Mouse (Mus musculus) natural killer cell, adult 2 months (primary cell): ENCODE data around the gene Prm3.
A peak's percentile ranks its signal among the peaks of the same experiment; 100 is the strongest.

Experiments used
- DNase-seq, 2 experiments: peaks; one replicate each; pipeline ENCODE4 v3.0.0; 2022; ENCODE audit warnings: low spot score in 2 of 2

The Prm3 gene

GRCm38 (mm10) chr16:10796034-10796433 is 5.3 kb upstream of the Prm3 start, which contains the start of gene Prm2:
Prm2 (minus strand) TSS chr16:10796134.
- no peak for DNase-seq

DNA sequence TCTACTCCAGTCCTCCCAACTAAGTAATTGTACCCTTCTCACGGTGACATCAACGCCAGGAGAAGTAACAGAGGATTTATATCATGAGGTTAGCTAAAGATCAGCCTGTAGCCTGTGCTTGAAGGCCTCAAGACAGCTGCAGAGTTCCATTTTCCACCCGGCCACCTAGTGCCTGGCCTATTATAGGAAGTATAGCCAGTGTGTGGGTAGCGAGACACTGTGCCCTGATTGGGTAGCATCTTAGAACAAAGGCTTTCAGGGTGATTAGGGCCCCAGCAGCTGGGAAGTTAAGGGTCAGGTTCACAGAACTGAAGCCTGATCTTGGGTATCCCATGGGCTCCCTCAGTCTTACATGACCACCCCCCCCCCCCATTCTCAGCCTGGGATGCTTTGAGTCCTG is 1.8 kb downstream of the Prm3 start:
- DNase-seq = no peak

- DNase-seq = no peak
These were observed 2.4 kb downstream of the Prm3 start, which contains the start of gene Tnp2 for GRCm38 (mm10) chr16:10788271-10788670. Tnp2 (minus strand) TSS chr16:10788660.

- DNase-seq = no peak
These were observed 3.1 kb downstream of the Prm3 start for GRCm38 (mm10) chr16:10787548-10788058.

GRCm38 (mm10) chr16:10786782-10787547 is 3.7 kb downstream of the Prm3 start:
- no peak for DNase-seq

DNA sequence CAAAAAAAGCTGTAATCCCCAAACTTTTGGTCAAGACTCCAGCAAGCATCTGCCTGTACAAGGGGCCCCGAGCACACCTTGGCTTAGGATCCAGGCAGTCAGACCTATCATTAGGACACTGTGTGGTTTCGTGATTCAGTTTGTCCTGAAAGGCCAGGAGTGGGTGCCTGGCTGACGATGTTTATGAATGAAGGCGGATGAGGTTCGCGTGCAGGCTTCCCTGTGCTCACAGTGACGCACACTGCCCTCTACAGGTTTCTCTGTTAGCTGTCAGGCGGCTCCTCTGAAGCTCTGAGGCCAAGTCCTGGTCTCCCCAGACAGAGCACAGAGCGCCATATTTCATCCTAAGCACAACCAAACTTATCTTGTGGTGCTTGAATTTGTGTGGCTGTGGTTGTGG is 4.4 kb downstream of the Prm3 start:
- DNase-seq = peak; percentile 80 to 84

DNA sequence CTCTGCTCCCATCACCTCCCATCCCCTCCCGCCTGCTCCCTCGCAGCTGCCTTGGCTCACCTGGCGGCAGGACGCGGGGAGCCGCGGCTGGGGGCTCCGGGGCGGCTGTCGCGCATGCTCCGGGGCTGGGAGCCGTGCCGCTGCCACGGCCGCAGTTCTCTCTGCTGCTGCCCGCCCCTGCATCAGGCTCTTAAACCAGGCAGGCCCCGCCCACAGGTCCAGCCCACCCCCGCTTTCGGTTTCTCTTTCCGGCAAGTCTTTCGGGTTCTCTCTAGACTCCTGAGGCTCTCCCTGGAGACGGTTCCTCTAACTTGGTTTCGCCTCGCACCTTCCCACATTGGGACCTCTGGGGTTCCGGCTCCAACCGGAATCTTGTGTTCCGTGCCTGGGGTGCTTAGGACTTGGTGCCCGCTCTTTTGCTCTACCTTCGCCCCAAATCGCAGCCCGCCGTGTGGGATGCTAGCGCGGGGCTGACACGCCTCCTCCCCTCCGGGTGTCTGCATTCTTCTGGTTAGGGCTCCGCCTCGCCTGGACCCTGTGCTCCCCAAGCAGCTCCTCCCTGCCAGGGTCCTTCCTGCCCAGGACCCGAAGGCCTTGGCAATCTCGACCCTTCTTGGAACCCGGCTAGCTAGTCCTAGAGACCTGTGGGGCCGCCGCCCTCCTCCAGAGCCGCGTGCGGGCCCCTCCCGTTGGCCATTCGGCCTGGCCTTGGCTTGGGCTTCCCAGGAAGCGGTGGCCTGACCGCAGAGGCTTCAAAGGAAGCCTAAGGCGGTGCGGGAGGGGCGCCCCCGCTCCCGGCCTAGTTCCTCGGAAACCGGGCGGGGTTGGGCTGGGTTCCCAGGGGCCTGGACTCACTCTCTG is 5.1 kb downstream of the Prm3 start, which contains the start of gene Socs1:
Gene Socs1 (minus strand): TSS at position 166 of the 861 bp plus-strand sequence.
- peak; percentile 88 to 90 for DNase-seq

GRCm38 (mm10) chr16:10784793-10785370 is 5.8 kb downstream of the Prm3 start:
- DNase-seq = peak; percentile 93 to 94

DNA sequence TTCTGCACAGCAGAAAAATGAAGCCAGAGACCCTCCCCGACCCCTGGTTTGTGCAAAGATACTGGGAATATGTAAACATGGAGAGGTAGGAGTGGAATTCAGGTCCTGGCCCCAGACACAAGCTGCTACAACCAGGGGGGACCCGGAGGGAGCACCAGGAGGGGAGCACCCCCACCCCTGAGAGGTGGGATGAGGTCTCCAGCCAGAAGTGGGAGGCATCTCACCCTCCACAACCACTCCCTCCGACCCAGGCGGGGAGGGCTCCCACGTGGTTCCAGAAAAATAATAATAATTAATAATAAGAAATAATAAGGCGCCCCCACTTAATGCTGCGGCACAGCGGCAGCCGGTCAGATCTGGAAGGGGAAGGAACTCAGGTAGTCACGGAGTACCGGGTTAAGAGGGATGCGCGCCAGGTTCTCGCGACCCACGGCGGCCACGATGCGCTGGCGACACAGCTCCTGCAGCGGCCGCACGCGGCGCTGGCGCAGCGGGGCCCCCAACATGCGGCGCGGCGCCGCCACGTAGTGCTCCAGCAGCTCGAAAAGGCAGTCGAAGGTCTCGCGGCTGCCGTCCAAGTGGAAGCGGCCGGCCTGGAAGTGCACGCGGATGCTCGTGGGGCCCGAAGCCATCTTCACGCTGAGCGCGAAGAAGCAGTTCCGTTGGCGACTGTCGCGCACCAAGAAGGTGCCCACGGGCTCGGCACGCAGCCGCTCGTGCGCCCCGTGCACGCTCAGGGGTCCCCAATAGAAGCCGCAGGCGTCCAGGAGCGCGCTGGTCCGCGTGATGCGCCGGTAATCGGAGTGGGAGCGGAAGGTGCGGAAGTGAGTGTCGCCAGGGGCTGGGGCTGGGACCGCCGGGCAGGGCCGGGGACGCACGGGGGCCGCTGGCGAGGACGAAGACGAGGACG is 6.6 kb downstream of the Prm3 start:
- DNase-seq = peak; percentile 9 to 40

DNA sequence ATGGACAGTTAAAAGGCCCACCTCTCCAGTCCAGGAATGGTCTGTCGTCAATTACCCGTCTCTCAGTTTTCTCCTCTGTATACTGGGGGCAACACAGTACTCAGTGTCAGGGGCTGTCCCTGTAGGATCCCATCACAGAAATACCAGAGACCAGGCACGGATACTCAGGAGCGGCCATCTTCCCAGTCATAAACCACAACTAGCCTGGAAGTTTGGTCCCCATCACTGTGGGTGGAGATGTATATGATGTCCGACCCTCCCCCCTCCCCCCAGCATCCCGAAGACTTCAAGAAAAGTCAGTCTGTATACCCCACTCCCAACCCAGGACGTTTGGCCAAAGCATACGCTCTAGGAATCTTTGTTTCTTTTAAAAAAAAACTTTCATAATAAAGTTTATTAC is 7.3 kb downstream of the Prm3 start:
- no peak for DNase-seq

DNA sequence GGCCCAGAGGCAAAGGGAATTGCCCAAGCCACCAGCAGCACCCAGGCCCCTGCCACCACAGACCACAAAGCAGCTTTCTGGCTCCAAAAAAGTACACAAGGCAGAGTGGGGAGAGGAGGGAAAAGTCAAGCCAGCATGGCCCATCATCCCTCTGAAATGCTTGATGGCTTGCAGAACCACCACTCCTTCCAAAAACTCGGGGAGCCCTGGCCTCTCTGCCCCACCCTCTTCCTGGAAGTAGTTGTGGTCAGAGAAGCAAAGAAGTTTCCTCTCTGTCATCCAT is 7.6 kb downstream of the Prm3 start:
- DNase-seq = peak; percentile 52 to 64

DNA sequence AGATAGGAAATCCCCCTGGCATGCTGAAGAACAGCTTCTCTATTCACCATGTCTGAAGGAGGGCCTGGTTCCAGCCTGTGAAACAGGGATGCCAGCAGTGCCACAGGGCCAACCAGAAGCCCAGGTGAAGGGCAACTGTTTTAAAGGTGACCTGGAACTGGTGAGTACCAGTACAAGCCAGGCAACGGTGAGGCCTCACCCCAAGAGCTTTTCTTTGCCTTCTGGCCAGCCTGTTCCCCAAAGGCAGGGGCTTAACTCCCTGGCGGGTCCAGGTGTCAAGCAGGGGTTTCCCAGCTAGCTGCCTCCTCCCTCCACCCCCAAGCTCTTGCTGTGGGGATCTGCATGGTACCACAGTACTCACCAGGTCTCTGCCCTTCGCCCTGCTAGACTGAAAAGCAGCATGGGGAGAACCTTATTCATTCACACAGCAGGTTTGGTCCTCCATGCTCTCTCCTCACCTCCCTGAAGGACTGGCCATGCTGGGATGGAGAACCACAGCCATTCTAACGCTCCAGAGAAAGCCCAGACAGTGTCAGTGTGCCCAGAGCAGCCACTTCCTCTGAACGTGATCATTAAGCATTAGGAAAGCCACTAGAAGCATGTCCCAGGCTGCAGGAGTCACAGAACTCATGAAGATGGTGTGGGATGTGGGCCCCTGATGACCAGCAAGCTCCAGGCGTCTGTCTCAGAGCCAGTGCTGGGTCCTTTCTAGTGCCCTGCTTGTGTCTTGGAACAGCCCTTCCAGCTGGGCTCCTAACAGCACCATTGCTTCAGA is 8.2 kb downstream of the Prm3 start:
- DNase-seq = peak; percentile 34 to 50

GRCm38 (mm10) chr16:10781862-10782371 is 8.8 kb downstream of the Prm3 start:
- peak; percentile 43 to 53 for DNase-seq

- DNase-seq = no peak
These were observed 10.0 kb downstream of the Prm3 start for GRCm38 (mm10) chr16:10780631-10781120.

DNA sequence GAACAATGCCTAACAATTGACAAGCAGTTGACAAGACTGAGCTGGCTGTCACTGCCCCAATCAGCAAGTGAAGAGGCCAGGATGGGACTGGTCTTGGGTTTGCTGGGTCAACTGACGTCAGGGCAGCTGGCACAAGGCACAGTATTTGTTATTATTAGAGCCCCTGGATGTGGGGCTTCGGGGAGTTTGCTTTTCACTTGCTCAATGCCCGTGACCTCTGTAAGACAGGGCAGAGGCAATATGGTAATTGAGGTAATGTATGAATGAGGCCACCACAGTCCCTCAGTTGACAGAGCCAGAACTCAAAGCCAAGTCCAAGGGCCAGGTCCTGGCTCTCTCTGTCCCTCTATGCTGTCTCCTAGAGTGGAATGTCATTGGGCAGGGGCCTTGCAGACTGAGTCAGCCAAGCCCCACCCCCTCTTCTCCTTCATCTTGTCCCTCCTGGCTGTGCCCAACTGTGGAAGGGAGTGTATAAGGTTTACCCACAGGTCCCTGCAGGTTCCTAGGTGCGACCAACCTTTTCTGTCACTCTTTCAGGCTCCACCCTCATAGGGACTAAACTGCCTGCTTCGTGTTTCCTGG is 13.0 kb downstream of the Prm3 start:
- no peak for DNase-seq

DNA sequence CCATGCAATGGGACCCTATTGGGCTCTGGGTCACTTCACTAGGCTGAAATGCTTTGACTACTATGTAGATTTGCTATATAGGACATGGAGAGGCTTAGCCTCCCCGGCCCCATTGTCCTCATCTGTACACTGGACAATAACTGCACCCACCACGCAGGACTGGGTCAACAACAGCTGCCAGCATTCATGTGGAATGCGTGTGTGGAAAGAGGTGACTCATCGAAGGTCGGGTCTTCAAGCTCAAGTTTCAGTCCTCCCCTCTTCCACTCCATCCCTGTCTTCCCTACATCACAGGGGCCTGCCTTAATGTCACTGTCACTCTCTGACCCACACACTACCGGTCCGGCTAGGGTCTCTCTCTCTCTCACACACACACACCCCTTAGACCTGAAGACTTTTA is 14.4 kb downstream of the Prm3 start:
- DNase-seq = no peak

GRCm38 (mm10) chr16:10774726-10775125 is 16.0 kb downstream of the Prm3 start:
- peak; percentile 28 to 50 for DNase-seq

DNA sequence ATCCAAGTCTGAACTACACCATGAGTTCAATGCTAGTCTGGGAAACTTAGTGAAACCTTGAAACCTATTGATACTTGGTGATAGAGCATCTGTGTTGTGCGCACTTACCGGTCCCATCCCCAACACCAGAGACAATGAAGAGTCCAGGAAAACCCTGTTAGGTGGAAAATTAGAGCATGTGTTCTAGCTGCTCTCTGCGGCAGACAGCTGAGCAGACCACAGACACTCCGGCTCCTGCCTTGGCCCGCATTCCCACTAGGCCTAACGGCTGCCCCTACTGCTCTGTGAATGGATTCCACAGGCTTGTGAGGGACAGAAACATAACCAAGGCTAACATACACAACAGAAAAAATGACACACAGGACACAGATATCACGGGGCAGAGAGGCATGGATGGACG is 17.2 kb downstream of the Prm3 start:
- no peak for DNase-seq

DNA sequence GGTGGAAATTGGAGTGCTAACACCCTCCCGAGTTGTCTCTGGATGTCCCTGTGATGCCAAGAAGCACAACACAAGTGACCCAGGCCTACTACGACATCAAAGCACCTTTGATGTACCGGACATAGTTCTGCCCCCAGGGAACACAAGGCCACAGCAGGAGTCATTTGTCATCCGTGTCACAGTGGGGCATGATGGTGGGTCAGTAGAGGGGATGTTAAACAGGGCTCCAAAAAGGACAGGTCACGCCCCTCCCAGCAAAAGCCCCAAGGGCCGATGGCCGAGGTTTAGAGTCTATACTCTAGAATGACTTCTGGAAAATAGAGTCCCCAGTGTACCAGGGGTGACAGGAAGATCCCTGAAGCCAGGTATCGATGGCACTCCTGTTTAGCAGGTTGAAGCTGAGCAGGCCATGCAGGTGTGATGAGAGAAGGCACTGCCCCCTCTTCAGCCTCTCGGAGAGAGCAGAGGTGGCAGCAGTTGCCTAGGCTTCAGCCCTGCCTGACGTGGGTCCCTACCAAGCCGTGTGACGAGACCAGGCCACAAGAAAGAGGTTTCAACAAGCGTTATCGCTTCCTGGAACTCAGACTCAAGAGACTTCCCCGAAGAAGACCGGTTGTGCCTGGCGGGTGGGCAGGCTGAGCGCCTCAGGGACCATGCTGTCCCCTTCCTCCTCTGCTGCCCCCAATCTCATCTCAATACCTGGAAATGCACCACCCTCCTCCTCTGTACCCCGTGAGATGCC is 18.8 kb downstream of the Prm3 start:
- DNase-seq = peak; percentile 78 to 84
